Mouse (Mus musculus) B cell, adult 2 months (primary cell): ENCODE results near the gene Gm20696.

Experiments used
- DNase-seq, 2 experiments: peaks; one replicate each; pipeline ENCODE4 v3.0.0; 2022

The Gm20696 gene

DNA sequence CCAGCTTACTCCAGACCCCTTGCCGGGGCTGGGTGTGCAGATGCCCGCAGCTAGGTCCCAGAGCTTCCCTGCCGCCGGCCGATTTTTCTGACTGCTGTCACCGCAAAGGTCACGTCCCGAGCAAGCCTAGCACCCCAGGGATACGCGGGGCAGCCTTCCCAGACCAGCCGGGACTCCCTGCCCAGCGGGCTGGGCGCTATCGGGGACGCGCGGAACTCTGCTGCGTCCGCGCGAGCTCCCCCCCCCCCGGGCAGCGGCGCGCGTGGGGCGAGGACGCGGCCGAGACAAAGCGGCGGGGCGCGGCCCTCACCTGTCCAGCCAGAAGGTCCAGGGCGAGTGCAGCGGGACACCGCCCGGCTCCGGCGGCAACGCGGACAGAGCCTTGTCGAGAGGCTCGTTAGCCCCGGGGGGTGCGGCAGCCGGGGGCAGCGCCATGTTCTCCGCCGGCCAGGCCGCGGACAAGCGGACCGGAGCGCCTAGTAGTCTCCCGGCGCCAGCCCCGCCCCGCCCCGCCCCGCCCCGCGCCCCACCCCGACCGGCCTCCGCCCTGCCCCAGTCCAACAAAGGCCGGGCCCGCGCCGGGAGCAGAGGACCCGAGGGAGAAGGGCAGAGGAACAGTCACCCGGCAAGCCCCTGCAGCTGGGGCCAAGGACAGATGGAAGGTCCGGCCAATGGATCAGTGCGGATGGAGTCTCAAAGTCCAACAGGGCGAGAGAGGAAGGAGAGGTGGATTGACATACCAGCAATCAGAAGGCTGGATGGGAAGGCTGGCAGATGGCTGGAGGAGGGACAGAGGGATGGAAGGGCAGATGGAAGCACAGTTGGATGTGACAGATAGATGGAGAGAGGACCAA is at the start of gene Gm20696, which contains the start of gene Eif4e3:
Gm20696 (minus strand) TSS at position 480 of the 854 bp plus-strand sequence.
Eif4e3 (minus strand) TSS at position 454 of the 854 bp plus-strand sequence.
- peak; percentile 37 to 45 for DNase-seq

DNA sequence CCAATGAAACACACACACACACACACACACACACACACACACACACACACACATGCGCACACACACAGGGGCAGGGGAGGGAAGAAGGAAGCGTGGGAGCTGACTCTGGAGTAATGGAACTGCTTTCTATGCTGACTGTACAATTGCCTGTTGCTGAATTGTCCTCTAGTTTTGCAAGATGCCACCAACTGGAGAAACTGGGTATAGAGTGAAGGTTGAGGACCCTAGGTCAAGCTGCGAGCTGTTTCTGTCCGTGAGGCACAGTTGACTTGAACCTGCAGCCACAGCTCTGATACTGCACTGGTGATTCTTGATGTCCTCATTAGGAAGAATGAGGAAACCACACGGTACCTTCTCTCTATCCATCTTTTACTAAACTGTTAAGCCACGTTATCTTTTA is 49.3 kb upstream of the Gm20696 start:
- DNase-seq = no peak

DNA sequence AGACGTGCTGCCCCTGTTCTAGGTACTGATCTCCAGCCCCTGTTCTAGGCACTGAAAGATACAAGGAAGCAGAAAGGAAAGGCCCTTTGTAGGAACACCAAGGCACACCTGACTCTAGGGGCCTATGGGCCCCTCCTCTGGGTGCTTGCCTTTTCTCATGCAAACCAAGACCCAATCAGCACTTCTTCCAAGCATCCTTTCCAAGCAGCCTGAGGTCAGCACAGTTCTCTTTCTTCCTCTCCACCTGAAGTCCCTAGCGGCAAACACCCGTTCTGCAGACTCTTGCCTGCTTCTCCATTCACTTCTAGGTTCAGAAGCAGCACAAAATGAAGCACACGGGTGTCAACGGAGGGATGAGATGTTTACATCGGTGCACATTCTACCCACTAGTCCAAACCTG is 48.6 kb upstream of the Gm20696 start:
- DNase-seq = no peak

DNA sequence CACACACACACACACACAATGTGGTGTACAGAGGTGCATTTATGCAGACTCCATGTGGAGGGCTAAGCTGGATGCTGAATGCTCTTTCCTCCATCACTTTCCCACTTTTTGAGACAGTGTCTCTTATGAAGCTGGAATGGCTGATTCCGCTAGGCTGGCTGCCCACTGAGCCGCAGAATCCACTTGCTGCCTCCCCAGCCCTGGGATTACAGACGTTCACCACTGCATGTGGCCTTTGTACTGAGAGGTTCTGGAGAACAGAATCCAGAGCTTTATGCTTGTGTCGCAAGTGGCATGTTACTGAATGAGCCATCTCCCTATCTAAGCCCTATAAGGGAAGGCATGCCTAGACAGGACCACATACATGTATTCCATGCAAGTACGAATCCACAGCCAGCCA is 46.7 kb upstream of the Gm20696 start:
- DNase-seq = no peak

DNA sequence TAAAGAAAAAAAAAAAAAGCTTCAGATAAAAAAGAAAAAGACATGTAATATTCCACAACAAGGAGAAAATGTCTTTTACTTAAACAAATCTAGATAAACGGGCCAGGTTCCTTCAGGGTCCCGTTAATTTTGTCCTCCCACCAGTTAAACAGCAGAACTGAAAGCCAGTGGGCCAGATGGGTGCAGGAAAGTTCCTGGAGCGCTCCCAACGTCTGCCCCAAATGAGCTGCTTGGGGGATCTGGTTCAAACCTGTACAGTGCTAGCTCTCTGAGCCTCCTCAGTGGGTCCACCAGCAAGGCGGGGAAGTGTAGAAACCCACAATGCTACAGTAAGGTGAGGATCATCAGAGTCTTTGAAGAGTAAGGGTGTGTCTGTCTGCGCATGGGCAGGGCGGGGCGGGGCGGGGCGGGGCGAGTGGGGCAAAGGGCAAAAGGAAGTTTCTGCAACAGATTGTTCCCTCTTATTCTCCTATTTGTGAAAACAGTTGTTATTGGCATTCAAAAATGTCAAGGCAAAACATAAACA is 45.0 kb upstream of the Gm20696 start:
- no peak for DNase-seq

DNA sequence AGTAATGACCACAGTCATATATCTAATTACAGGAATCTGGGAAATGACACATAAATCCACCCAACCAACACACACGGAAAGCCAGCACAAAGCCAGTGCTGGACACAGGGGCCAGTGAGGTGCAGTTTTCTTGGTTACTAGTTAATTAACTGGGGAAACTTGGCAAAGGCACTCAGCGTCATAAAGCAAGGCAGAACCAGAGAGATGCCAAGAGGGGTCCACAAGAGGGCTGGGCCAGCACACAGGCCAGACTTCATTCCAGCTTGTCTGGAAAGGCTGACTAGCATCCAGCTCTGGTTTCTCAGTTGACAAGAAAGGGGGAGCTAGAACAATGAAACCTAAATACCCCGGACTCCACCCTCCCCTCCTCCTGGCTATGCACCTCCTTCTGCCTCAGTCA is 33.9 kb upstream of the Gm20696 start:
- DNase-seq = no peak

DNA sequence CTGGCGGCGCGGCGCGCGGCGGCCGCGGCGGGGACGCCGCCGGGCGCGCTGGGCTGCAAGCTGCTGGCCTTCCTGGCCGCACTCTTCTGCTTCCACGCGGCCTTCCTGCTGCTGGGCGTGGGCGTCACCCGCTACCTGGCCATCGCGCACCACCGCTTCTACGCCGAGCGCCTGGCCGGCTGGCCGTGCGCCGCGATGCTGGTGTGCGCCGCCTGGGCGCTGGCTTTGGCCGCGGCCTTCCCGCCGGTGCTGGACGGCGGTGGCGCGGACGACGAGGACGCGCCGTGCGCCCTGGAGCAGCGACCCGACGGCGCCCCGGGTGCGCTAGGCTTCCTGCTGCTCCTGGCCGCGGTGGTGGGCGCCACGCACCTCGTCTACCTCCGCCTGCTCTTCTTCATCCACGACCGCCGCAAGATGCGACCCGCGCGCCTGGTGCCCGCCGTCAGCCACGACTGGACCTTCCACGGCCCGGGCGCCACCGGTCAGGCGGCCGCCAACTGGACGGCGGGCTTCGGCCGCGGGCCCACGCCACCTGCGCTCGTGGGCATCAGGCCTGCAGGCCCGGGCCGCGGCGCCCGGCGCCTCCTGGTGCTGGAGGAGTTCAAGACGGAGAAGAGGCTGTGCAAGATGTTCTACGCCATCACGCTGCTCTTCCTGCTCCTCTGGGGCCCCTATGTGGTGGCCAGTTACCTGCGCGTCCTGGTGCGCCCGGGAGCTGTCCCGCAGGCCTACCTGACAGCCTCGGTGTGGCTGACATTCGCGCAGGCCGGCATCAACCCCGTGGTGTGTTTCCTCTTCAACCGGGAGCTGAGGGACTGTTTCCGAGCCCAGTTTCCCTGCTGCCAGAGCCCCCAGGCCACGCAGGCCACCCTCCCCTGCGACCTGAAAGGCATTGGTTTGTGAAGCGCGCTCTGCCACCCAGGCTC is 26.6 kb upstream of the Gm20696 start:
- DNase-seq = no peak

DNA sequence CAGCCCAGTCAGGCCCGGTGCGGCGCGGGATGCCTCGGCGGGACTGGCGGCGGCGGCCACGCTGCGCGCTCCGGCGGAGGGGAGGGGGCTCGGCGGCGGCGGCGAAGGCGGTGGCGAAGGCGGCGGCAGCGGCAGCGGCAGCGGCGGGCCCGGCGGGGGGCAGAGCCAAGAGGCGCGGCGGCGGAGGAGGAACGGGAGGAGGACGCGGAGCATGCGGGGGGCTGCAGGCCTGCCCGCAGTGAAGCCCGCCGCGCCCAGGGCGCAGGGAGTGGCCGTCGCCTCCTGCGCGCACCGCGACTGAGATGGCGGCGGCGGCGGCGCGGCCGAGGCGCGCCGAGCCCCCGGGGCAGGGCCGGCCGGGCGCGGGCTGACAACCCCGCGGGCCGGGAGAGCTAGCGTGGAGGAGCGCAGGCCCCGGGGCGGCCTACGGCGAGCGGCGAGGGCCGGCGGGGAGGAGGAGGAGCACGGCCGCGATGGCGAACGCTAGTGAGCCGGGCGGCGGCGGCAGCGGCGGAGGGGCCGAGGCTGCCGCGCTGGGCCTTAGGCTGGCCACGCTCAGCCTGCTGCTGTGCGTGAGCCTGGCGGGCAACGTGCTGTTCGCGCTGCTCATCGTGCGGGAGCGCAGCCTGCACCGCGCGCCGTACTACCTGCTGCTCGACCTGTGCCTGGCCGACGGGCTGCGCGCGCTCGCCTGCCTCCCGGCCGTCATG is 25.8 kb upstream of the Gm20696 start, which contains the start of gene Gpr27:
Gpr27 (plus strand) TSS at position 474 of the 710 bp plus-strand sequence.
- no peak for DNase-seq

DNA sequence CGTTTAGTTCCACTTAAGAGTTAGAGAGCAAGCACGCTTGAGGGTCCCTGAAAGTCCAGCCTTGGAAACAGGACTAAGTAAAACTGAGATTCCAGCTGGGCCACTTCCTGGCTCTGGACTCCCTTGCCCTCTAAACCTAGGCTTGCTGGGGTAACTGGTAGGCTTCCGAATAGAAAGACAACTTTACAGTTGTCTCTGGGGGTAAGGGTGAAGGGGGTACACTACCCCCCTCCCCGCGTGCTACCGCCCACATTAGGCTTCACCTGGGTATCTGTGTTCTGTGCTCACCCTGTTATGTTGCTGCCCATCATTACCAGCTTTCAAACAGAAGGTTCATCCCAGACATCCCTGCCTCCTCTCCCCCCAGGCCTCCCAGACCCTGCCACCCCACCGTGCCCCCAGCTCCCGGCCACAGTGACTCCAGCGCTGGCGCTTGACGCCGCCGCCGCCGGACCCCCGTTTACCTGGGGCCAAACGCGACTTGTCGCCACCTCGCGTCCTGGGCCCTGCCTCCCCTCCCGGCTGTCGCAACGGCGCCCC is 25.1 kb upstream of the Gm20696 start:
- DNase-seq = no peak

DNA sequence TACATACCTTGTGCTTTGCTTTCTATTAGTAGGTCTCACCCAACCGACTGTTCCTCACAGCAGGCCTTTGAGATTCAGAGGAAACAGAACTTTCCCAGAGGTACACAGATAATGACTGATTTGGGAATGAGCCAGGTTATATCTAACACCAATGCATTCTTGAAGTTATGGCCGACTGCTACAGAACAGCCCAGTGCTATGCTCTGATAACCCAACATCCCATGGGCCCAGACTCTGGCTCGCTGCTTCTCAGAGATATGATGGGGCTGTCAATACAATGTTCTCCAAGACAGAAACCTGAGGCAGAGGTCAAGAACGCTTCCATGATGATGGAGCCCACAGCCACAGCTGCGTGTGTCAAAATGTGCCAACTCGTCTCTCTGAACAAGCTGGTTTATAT is 21.9 kb upstream of the Gm20696 start:
- no peak for DNase-seq

DNA sequence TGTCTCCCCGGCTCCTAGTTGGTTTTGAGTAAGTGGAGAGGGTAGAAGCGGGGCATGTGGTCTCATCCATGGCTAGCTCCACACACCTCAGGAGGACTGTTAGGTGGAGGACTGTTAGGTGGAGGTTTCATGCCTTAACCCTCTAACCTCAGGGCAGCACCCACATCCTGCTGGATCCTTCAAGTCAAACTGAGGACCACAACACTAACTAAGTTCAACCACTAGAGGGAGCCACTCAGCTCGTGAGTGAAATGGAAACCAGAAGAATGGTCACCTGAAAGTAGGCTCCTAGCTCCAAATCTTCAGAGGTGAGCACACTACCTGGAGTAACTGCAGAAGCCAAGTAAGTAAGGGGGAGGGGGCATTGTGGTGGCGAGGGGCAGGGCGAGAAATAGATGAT is 18.3 kb upstream of the Gm20696 start:
- peak; percentile 35 to 42 for DNase-seq

DNA sequence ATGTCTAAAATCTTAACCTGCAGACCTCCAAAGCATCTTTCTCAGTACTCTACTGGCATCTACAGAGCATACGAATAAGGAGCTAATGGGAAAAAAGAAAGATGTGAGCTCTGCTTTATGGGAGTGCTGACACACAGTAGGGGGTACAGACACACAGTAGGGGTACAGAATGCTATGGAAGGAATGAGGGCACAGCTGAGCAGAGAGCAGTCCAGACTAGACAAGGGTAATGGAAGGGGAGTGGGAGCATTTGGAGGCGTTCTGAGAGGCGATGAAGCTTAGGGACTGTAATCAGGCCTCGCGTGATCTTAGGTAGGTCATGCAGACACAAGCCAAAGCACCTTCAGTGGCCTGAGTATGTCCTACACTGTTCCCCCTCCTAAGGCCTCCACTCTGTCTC is 17.4 kb upstream of the Gm20696 start:
- no peak for DNase-seq

DNA sequence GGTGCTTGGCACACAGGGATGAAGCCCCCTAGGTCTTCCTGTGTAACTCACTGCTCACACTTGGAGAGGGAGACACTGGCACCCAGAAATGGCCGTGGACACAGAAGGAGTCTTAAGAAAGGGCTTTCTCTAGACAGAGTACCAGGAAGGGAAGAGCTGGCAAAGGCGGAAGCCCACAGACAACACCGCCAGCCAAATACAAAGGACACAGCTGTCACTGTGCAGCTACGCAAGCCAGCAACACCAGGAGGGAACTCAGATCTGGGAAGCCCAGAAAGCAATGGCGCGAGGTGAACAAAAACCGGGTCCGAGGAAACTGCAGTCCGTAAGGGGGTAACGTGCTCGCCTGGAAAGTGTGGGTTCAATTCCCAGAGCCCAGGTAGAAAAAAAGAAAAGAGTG is 11.5 kb upstream of the Gm20696 start:
- no peak for DNase-seq

DNA sequence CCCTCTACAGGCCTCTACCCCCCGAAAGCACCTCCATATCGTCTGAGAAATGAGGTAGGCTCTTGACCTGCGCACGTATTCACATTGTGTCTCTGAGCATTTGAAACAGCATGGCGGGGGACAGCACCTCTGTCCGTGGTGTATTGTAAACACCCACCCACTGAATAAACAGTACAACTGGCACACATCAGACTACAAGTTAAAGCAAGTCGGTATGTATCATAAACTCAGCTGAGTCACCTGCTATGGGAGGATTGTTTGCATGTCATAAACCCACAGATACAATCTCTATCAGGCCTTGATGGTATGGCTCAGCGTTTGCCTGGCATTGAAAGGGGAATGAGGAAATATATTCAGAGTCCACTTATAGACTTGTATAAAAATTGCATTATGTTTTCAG is 10.7 kb upstream of the Gm20696 start:
- DNase-seq = no peak

DNA sequence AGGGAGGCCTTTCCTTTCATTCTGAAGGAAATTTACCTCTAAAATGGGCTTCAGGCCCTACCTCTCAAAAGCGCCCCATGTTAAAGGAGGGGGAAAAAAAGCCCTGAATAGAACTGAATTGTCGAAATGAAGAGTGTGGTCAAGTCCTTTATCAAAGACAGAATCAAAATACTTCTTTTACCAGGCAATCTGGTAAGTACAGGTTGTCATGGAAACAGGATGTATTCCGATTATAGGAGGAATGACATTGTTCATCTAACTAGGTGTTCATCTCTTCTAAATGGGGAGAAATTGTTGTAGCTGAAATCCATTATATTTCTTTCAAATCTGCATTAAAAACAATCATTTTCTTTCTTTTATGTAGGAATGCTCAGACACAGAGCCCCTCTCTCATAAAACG is 7.9 kb upstream of the Gm20696 start:
- DNase-seq = no peak

DNA sequence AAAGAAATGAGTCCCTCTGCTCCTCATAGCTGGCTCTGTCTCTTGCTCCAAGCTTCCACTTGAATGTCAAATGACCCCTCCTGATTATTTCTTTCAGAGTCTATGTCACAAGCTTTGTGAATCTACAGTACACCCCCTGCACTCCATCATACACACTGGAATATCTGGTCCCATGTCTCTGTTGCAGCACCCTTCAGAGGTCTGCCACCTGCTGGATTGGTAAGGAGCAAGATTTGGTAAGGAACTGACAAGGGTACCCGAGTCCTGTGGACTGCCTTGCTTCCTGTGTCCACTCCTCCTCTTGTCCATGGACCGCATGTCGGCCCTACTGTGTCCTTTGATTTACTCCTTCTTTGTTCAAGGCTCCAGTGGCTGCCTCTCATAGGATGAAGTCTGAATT is 5.2 kb upstream of the Gm20696 start:
- DNase-seq = no peak

DNA sequence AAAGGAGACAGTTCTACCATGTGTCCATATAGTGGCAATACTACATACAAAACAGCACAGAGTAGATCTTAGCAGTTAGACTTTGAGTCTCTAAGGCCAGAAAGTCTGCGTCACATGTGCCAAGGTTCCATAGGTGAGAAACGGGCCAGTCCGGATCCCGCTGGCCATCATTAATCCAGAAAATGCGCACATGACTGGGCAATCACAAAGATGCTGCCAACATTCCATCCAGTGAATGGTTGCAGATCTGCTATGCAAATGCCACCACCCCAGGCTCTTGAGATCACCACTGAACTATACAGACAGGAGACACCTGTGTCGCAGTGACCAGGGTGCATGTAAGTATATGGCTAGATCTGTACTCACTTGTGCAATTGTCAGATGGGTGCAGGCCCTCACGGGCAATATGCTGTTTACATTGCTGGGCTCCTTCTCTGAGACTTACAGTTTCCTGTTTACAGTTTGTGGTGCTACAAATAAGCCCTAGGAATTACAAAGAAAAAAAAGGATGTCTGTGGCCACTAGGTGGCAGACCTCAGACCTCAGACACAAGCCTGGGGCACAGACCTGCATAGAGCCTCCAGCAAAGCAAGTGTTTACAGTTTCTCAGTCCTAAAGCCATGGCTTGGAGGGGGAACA is 4.0 kb upstream of the Gm20696 start:
- peak; percentile 64 to 66 for DNase-seq

DNA sequence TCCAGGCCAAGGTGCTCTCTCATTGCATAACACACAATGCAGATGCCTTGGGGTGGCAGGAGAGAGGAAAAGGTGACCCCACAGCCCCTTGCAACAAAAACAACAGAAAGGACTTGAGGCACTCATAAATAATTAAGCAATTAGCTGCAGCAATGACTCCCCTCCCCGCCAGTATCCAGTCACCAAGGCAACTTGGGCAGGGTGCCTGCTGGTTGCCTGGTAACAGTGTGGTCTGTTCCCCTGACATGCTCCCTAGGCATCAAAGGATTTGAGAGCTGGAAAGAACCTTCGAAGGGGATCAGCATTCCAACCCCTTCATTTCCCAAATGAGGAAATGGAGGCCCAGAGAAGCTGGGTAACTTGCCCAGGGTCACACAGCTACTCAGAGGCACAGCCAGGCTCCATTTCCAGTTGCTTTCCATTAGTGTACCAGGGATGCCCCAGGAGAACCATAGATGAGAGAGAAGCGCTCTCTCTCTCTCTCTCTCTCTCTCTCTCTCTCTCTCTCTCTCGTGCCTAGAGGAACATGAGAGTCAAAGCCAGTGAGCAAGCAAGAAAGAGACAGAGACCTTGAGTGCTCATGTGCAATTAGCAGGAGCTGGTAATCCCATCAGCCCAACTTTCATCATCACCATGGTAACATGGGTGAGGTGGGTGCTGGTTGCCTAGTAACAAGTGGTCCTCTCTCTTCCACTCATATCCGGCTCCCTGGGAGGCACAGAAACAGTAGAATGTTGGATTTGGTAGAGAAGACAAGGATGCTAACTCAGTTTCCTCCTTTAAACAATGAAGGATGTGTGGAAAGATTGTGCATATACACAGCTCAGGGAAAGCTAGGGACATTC is 3.1 kb upstream of the Gm20696 start:
- DNase-seq = no peak

DNA sequence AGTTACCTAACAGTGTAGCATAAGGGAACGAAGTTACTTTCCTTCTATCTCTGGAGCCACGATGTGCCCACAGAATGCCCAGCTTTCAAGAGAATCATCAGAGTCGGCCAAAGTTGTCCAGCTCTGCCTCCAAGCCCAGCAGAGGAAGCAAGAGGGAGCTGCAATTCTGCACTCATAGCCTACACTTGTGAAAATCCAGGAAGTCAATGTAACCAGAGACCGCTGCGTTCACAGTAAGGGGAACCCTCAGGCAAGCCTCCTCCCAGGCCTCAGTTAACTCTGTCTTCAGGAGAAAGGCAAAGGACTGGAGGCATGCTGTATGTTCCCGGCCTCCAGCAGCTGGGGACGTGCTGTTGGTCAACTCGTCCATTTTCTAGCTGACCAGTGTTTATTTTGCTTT is 693 bp upstream of the Gm20696 start:
- no peak for DNase-seq

DNA sequence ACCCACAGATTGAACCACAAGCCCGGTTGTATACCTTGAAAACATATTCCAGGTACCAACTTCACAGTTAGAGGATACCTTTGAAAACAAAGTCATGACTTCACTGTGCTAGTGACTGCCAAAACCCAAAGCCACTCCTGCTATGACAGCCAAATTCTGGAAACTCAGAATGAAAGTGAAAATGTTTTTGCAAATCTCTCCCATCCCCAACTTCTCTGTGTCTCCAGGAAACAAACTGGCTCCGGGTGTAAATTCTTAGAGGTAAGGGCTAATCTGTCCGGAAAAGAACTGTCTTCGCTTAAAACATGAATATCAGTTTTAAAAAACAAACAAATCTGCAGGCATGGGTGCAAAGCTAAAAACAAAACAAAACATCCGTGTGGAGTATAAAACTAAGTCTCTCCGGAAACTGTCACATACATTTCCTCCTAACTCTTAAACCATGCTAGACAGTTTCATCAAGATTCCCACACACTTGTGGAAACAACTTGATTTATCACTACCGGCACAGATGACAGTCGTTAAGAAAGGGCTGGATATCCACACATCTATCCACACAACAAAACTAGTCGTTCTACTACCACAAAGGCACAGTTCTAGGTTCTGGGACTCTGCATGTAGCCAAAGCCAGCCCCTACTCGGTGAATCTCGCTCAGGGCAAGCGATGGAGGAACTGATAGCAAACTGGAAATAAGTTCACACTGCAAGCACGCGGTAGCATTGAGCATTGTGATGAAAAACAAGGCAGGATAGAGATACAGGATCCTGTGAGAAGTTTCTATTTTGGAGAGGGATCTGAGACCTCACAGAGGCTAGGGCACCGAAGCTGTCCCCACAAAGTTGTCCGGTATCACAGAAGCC is 910 bp downstream of the Gm20696 start:
- peak; percentile 35 to 37 for DNase-seq
